Mouse (Mus musculus): ENCODE measurements around the gene Ankrd10.
"Not testable (repeated sequence)": the region's sequence is repeated elsewhere in the genome, so short reads cannot be mapped to it uniquely, and the experiment has no call there.

The Ankrd10 gene

GRCm38 (mm10) chr8:11614126-11614835 is 21.3 kb downstream of the Ankrd10 start:
- DNase-seq (ENCODE audit: low read depth, low spot score) = no peak

DNA sequence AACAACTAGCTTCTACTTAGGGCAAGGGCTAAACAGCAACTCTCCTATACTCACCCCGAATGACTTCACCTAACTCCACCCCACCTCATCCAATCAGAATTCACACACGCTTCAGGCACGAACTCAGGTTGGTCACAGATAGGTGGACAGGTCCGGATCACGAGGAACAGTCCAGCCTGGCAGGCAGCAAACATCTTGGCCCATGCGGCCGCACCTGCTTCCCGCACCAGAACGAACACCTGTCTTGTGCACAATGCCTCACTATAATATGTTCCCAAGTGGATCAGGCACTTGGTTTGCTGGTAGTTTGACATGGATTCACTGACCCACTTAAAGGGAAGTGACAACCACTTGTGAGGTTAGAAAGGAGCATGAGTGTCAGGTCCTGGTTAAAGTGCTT is 26.7 kb downstream of the Ankrd10 start:
- no peak for DNase-seq (ENCODE audit: low read depth, low spot score)

DNA sequence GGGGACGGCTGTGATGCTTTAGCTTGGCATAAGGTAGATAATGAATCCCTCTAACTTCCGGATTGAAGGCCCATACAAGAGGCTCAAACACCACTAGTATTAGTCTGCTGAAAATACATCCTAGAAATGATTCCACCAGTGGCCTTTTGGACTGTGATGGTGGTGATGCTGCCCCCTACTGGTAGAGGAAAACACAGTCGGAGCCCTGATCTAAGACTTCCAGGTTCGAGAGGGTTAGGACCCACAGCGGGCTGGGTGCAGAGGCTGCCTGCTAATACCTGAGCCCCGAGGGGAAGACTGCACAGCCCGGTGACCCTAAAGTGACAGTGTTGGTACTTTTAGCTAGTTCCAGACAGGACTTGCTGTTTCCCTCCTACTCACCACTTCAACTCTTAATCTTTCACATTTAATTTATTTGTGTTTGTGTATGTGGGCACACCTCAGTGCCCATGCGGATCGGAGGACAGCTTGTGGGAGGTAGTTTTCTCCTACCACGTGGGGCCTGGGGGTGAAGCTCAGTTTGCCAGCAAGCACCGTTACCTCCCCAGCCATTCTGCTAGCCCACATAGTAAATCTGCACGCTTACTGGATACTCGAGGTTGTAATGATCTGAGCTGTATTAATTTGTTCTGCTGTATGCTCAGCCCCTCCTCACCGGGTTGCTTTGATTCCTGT is 33.4 kb downstream of the Ankrd10 start:
- DNase-seq (ENCODE audit: low read depth, low spot score) = peak; percentile 81

- no peak for DNase-seq (ENCODE audit: low read depth, low spot score)
Measured at GRCm38 (mm10) chr8:11600301-11600951, 35.1 kb downstream of the Ankrd10 start.

GRCm38 (mm10) chr8:11593222-11593884 is 42.2 kb downstream of the Ankrd10 start:
- DNase-seq (ENCODE audit: low read depth, low spot score) = no peak

DNA sequence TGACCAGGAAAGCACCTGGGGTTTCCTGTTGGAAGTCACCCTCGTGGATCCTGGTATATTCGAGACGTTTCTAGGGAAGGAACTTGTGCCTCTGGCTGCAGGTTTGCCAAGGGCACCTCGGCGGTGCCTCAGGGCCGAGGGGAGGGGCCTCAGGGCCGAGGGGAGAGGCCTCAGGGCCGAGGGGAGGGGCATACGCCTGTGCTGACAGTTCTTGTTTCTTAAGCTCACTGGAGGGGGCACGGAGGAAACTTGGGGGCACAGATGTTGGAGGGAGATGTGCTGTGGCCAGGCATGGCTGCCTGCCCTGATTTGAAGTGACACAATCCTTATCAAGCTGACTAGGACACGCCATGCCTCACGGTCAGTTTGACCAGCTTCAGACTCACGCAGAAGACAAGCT is 43.3 kb downstream of the Ankrd10 start:
- DNase-seq (ENCODE audit: low read depth, low spot score) = no peak

DNA sequence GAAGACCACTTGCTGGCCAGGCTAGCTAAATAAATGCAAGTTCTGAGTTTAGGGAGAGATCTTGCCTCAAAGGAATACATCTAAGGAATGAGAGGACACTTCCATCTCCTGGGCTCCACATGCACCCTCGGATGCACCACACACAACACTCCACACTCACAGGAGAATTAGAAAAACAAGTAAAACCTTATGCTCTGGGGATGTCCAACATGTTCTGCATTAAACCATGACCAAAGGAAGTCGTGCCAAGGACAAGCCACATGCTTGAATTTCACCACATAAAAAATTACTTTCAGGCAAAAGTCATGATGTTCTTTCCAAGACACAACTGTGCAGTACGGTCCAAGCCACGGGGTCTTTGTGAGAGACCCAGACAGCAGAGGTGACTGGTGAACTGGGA is 43.7 kb downstream of the Ankrd10 start:
- no peak for DNase-seq (ENCODE audit: low read depth, low spot score)

GRCm38 (mm10) chr8:11586374-11586745 is 49.2 kb downstream of the Ankrd10 start:
- DNase-seq (ENCODE audit: low read depth, low spot score) = no peak

DNA sequence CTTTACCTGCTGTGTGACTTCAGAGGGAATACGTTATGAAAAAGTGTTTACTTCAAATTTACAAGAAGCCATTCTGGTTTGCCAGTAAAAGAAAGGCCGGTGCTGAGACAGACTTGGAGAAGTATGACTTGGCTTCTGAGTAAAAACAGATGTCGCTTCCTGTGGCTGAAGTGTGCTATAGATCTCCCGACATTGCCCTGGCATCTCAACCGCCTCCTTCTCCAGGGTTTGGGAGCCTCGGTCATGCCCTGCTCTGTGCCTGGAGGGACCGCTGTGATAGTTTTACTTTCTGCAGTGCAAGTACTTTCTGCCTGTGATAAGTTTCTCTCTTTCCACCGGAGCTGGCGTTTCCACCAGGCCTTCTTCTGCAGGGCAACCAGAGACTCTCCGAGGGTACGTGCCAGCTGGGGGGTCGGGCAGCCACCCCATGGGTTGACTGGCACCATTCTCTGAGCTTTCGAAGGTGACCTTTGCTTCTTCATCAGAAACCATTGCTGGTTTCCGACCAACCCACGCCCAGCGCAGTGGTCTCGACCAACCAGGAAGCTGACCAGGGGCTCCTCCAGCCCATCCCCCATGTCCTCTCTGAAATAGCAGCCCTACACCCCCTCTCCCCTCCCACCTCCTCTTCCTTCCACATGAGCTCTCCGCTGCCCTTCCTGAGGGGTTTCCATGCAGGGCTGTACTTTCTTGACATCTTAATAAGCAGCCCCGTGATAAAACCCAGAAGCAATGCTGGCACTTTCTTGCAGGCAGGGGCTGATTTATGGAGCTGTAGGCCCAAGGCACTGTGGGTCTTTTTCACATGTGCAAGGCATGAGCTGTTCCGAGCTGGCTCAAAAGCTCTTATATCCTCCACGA is 49.8 kb downstream of the Ankrd10 start:
- peak; percentile 67 for DNase-seq (ENCODE audit: low read depth, low spot score)

GRCm38 (mm10) chr8:11575604-11576384 is 59.8 kb downstream of the Ankrd10 start:
- DNase-seq (ENCODE audit: low read depth, low spot score) = no peak

- no peak for DNase-seq (ENCODE audit: low read depth, low spot score)
Measured at GRCm38 (mm10) chr8:11574911-11575603, 60.5 kb downstream of the Ankrd10 start.

DNA sequence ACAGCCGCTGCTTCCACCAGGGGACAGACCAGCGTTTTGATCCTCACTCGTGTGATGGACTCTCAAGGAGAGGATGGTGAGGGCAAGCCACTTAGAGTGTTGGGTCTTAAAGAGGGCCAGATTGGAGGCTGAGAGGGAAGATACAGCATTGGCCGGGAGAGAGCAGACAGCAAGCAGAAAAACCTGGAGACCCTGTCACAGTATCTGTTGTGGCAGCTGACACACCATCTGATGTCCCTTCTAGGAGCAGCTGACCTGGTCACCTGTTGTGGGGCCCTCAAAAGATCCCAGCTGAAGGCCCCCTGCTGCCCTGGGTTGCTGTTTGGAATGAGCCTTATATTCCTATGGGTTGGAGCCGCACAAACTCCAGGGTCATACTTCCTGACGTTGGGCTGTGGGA is 63.1 kb downstream of the Ankrd10 start:
- DNase-seq (ENCODE audit: low read depth, low spot score) = no peak

- no peak for DNase-seq (ENCODE audit: low read depth, low spot score)
Measured at GRCm38 (mm10) chr8:11571950-11572349, 63.6 kb downstream of the Ankrd10 start.

DNA sequence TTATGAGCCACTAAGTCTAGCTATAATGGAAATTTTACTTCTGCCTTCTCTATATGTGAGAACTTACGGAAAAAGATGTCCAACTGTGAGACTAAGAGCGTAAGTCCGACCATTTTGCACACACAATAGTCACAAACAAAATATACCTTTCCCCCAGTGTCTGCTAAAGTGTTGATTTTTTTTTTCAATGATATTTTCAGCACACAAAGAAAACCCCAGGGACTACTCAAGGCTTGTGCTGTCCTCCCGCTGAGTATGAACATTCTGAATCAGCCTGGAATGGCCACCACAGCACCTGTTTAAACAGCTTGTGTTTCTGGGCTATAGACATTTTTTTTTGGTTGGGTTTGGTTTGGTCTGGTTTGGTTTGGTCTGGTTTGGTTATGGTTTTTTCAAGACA is 64.8 kb downstream of the Ankrd10 start:
- DNase-seq (ENCODE audit: low read depth, low spot score) = no peak

GRCm38 (mm10) chr8:11569260-11570097 is 66.1 kb downstream of the Ankrd10 start:
- no peak for DNase-seq (ENCODE audit: low read depth, low spot score)

- DNase-seq (ENCODE audit: low read depth, low spot score) = not testable (repeated sequence)
Measured at GRCm38 (mm10) chr8:11568193-11568592, 67.4 kb downstream of the Ankrd10 start.

- DNase-seq (ENCODE audit: low read depth, low spot score) = no peak
Measured at GRCm38 (mm10) chr8:11564721-11565120, 70.8 kb downstream of the Ankrd10 start.

DNA sequence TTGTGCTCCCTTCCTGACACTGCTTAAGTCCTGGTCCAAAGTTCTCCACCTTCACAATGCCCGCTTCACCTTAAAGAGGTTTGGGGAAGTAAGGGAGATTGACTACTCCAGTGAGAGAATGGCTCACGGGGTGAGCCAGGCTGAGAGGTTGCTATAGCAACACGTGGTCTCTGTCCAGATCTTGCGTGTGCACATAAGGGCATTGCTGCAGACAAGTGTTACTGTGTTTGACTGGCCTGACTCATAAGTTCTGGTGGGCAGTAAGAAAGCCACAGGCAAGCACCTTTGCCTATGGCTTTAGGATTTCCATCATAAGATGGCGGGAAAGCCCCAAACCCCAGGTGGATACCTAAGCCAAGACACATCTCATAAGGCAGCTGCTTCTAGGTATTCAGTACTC is 71.3 kb downstream of the Ankrd10 start:
- no peak for DNase-seq (ENCODE audit: low read depth, low spot score)
